Mouse (Mus musculus): ENCODE data around the gene Sap30bp.

GRCm38 (mm10) chr11:116010146-116010545 is 77.1 kb downstream of the Sap30bp start:
- no peak for TF ChIP-seq CTCF (IDR thresholded peaks at IDR 0.05)
- TF ChIP-seq POLR2A (IDR thresholded peaks at IDR 0.05; ENCODE audit: insufficient read depth, low read depth, low read length) = no peak
- TF ChIP-seq EP300 (IDR thresholded peaks at IDR 0.05; ENCODE audit: insufficient read depth, low read depth, low read length) = no peak
